Mouse (Mus musculus): ENCODE results near the gene Sfmbt2.

Gene Sfmbt2

DNA sequence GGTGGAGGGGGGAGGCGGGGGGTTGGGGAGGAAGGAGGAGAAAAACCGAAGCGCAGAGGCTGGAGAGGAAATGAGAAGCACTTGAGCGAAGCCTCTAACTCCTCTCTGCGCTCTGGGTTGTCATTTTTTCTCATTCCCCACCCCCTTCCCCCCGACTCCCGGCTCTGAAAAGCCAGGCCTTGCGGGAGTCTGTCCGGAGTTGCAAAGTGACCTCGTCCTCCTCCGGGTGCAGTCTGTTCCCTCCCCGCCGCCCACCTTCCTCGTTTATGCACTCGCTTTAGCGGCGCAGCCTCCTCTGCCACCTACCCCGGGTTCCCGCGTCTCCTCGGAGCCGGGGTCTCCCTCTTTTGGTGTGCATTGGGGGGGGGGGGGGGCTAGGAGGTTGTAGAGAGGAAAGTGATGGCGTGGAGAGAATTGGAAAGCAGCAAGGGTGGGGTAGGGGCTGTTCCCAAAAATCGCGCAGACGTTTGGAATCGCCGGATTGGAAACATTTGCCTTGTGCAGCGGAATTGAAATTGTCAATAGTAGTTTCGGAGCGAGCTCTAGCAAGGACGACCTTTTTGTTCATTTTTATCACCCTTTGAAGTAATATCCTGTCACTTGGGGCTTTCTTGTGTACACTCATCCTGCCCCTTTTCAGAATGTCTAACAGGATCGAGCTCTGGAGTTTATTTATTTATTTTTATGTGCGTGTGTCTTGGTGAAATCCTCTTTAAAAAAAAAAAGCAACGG is 2.6 kb downstream of the Sfmbt2 start:
- no peak for DNase-seq (ENCODE audit: low spot score)

DNA sequence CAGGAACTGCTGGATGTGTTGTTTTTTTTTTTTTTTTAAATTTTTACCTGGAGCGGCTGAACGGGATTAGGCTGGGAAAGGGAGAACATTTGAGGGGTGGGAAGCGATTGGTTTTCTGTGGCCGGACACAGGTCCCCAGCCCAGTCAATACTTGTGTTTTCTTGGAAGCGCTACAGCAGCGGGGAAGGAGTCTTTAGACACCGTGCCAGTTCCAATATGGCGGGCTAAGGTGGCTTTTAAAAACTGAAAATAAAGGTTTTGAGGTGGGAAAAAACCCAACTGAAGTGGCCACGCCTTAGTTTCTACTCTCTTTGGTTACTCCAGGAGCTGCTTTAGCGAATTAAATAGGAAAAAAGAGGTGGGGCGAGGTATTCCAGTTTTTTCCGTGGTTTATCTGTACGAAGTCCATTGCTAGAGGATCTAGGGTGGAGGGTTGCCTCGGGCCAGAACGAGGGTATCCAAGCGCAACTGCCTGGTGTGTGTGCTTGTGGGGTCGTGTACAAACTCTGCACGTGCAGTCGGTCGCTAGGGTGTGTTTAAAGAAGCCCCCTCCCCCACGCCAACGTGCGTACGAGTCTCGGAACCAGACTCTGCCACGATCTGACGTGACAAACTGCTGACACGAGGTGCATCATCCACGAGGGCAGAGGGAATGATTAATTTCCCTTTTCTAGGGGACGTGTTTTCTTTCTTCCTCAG is 3.3 kb downstream of the Sfmbt2 start:
- DNase-seq (ENCODE audit: low spot score) = no peak

DNA sequence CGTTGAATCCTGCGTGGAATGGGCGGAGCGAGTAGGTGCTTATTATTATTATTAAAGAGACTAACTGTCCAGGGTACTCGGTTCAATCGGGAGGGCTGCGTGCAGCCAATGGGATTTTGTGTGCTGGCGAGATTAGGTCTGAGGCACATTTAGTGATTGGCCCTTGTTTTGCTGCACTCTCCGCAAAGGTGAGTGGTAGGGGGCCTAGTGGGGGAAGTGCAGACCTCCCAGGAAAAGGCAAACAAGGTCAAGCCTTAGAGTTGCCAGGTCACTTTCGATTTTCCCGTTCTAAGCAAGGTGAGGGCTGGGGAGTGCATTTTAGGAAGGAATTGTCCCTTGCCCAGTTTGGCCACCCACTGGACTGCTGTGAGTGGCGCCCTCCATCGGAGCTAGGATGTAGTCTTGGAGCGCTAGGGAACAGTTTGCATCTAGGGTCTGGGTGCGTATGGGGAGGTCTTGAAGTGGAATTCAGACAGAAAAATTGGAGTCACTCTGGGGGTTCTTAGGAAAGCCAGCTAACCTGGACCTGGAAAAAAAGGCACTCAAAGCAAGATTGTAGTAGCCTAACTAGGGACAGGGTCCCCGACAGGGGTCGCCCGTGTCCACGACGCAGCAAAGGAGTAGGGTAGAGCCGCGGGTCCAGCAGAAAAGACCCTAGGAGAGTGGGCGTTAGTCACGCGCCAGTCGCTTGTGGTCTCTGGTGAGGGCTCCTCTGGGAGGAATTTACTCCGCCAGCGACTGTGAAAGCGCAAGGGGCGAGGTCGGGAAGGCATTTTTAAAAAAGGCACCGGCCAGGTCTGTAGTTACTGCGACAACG is 4.1 kb downstream of the Sfmbt2 start:
- DNase-seq (ENCODE audit: low spot score) = no peak

DNA sequence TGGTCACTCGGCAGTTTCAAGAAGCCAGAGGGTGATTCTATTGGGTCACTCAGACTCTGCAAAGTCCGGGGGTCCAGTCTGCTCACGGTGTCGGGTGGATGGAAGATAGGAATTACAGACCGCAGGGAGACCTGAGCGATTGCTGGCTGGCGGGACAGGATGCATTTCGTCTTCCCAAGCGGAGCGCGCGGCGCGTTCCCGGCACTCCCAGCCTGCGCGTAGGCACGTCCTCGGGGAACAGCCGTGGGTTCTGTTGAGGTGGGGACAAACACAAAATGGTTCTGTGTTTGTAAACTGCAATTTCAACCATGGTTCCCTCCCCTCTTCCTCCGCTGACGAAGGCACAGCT is 4.7 kb downstream of the Sfmbt2 start:
- DNase-seq (ENCODE audit: low spot score) = no peak

DNA sequence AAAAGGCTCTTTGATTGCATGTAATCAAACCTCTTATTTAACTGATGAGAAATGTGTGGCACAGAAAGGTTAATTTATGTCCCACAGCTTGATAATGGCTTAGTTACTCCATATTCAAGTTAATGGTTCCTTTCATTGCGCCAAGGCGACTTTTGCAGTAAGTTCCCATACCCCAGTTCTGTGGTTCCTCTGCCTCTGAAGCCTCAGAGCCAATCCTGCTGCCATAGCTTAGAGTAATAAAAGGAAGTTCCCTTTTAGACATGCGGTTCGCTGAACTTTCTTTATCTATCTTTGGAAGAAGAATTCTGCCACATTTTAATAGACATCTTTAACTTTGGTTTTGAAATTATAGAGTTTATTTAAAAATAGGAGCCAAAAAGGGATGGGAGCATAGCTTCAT is 19.7 kb downstream of the Sfmbt2 start:
- no peak for DNase-seq (ENCODE audit: low spot score)

DNA sequence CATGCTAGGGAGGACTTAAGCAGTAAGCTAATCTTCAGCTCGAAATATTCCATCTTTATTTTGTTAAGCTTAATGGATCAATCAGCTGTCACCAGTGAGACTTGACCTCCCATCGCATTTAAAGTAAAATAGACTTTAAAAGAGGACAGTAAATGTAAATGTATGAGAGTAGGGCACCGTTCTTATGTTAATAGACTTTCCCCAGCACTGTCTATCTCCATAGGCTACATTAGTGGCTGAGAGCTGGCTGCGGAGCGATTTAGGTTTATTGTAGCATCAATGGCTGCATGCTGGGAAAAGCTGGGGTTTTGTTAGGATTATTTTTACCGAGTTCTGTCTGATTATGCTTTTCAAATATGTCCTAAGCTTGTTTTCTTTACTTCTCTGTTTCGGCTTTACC is 20.5 kb downstream of the Sfmbt2 start:
- no peak for DNase-seq (ENCODE audit: low spot score)

DNA sequence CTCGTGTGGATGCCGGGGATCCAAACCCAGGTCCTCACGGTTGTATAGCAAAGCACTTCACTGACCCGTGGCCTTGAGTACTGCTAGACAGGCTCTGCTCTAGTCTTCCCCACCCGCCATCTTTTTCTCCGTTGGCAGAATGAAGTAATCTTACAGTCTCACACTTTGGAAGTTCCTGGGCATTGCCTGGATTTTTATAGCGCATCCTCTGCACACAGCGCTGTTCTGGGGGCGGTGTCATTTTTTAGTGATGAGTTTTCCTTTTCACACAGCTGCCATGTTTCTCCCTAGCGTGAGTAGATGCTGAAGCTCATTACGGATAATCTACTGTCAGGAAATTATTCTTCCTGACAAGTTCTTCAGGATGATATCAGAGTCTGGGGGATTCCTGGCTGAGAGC is 24.8 kb downstream of the Sfmbt2 start:
- no peak for DNase-seq (ENCODE audit: low spot score)

DNA sequence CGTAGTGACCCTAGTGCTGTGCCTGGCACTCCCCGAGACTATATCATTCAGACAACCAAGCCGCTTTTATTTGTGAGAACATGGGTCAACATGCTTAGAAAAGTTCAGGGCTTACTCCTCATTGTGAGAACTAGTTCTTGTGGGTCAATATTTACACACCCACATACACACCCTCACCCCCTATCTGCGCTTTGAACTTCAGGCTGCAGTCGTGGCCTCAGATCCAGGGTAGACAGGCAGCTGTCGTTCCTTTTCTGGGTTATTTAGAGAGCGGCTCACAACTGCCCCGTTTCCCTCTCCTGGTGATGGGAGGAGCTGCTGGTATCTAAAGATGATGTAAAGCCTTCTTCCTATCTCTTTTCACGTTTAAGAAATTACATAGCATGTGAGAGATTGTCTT is 27.5 kb downstream of the Sfmbt2 start:
- DNase-seq (ENCODE audit: low spot score) = no peak

DNA sequence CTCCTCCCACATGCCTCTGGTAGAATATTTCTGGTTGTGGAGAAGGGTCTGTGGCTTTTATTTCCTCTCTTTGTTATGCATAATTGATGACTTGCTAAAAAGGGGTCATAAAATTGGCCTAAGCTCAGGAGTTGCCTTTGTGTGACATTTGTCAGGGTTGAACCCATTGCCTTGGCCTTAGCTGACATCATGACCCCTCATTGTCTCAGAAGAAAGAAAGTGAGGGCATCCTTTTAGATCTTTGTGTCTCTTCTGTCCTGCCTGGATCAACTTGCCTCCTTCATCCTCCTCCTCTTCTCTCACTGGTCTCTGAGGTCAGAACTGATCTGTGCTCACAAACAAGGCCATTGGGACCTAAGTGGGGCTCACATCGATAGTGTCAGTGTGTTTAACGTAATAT is 35.8 kb downstream of the Sfmbt2 start:
- no peak for DNase-seq (ENCODE audit: low spot score)

DNA sequence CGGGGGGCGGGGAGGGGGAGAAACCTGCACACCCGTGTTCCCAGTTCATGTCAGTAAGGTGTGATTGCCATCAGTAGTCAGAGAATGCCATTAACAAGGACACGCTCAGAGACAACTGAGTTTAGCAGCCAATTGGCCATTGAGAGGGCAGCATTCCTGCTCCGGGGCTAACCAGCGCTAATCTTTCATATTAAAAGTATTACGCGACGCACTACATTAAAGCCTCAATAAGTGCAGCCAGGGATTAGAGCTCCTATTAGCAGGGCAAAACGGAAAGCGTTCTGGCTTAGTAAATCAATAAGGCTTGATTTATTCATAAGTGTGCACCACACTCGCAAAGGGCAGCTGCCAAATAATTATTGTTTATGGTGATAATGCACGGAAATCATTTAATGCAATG is 39.1 kb downstream of the Sfmbt2 start:
- DNase-seq (ENCODE audit: low spot score) = no peak

DNA sequence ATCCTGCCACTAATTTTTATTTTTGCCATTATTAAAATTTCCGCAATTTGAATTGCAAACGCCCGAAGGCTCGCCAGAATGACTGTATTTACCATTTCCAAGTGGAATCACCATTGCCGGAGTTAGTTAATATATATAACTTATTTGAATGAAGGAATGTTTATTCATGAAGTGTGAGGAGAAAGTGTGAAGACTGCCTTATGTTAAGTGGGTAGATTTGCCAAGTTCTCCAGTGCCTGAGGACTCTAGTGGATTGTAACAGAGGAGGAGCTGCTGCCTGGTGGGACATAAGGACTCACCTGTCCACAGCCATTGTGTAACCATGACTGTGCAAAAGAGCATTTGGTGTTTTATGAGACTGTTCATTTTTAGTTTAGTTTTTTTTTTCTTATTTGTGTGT is 39.8 kb downstream of the Sfmbt2 start:
- DNase-seq (ENCODE audit: low spot score) = no peak

DNA sequence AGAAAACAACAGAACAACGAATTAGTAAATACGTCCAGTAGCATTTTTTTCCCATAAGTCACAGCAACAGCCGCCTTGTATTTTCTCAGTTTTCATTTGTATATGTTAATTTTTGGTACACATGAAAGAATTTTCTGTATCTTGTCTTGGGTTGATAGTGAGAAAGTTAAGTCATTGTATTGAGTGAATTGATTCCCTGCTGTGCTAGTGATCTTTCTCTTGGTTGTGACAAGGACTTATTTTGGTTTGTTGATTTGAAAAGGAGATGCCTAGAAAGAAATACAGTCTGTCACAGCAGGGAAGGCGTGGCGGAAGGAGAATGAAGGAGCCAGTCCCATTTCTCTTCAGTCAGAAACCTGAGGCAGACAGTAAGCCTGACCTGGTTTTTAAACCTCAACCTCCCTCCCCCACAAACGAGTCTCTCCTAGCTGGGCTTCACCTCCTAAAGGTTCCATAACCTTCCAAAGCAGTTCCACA is 50.7 kb downstream of the Sfmbt2 start:
- no peak for DNase-seq (ENCODE audit: low spot score)

DNA sequence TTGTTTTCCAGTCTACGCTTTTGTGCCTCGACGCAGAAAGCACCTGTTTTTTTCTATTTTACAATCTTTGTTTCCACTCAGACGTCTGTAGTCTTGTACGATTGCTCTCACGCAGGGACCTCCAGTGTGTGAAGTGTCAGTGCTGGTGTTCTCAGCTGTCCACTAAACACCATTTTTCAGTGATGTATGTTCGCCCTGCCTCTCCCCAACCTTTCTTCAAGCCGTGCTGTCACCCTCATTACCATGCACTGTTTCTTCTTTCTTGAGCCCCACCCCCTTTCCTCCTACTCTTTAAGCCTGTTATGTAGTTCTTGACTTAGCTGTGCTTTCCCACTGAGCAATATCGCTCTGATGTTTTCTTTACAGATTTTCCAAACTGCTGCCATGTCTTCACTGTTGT is 67.0 kb downstream of the Sfmbt2 start:
- DNase-seq (ENCODE audit: low spot score) = no peak

DNA sequence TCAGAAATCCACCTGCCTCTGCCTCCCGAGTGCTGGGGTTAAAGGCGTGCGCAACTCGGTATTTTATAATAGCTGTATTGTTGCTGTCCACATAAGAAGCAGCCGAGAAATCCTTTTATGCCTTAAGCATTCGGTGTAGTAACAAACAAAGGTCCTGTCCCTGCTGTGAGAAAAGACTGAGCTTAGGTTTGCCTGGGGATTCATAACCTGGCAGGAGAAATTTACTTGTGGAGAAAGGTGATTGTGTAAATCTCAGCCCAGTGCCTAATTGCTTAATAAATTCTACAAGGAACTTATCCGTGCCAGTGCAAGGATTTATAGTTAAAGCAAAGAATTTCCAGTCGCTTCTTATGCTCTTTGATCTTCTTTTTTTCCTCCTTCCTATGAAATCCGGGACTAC is 71.5 kb downstream of the Sfmbt2 start:
- DNase-seq (ENCODE audit: low spot score) = no peak

DNA sequence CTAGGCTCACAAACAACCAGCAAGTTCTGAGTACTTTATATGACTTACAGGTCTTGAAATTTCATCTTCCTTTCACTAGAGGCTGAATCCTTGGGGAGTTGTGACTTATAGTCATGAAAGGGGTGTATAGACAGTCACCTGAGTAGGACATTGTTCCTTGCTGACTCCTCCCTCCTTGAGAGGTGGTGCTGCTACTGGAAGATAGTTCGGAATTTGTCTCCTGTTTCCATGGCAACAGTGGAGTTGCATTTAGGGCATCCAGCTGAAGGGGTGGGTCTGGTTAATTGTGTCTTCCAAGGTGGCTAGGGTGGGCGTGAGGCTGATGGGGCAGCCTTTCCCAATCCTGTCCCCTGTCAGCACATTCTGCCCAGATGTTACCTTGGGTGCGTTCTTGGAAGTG is 83.3 kb downstream of the Sfmbt2 start:
- no peak for DNase-seq (ENCODE audit: low spot score)

DNA sequence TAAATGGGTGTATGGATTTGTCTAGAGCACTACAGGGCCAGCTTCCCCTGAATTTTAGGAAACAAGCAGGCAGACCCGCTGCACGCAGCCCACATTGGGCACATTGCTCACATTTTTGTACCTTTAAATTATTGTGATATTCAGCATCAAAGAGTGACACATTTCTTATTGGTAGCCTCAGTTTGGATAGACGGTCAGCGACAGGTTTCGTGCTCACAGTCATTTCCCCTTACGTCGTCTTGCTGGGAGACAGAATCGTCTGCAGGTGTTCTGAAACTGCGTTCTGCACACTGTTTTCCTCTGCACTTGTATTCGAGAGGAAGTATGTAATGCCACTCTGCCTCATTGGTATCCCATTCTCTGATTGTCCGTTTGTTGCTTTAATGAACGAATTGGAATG is 88.0 kb downstream of the Sfmbt2 start:
- DNase-seq (ENCODE audit: low spot score) = no peak

DNA sequence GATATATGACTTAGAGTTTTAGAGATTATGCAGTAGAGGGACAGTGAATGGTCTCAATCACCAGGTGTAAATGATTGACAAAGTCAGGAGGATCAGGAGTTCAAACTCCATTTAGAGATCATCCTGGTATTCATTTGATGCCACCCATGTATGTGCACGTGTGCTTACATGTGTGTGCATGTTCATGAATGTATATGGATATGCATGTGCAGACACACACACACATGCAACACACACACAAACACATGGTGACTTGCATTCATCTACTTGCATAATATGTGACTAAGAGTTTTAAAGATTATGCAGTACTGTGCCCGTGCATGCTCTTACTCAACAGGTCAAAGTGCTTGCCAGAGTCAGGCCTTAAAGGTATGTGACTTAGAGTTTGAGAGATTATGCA is 146.2 kb downstream of the Sfmbt2 start:
- DNase-seq (ENCODE audit: low spot score) = no peak

DNA sequence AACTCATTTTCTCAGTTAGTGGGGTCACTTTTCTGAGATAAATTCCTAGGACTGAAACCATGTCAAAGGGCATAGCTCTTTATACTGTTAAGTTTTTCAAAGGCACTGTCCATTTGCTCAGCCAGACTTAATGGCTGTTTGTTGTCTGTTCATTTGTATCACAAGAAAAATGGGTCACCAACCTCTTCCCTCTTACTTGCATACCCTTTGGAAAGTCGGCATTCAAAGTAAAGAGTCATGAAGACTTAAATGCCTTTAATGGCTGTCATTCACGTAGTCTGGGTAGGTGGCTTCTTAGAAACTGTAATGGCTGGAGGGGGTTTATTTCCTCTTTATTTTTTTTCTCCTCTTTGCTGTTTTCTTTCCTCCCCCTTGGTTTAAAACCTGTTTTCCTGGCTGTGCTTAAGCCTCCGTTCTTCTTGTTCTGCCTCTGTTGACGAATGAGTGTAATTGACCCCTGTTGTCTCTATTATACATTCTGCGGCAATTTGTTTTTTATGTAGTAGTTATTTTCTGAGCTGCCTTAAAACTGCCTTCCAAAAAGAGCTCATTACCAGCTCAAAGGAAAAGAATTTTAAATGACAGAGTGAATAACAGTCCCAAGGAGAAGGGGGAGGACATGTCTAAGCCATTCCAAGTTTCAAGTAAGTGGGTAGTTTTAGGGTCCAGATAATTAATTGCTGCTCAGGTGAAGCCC is 151.6 kb downstream of the Sfmbt2 start:
- no peak for DNase-seq (ENCODE audit: low spot score)

DNA sequence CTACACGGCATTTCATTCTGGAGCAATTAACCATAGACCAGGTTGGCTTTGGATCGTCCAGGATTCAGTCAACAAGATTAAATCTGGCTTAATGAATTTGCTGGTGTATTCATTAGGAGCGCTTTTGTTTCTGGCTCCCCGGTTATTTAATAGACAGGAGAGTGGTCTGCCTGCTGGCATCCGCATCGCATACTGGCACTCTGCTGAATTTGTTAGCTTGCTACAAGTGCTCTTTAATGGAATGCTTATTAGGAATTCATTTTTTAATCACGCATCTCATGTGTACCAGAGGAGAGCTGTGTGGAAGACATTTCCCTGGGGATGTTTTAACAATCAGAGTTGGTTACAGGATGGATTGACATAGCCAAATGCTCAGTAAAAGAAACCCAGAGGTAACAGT is 155.3 kb downstream of the Sfmbt2 start:
- no peak for DNase-seq (ENCODE audit: low spot score)

DNA sequence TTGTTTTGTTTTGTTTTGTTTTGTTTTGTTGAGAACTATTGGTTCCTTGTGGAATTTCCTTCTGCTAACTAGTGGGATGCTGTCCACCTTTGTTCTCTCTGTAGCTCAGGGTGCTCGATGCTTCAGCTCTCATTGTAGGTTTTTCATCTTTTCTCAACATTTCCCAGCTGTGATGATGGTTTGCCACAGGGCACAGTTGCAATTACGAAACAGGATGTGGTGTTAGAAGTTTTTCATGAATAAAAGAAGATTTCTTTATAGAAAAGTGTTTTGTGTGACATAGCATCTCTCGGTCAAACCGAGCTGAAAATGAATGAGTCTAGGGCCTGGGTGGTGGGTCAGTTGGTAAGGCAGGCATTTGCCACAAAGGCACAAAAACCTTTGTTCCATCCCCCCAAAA is 171.5 kb downstream of the Sfmbt2 start:
- DNase-seq (ENCODE audit: low spot score) = no peak

DNA sequence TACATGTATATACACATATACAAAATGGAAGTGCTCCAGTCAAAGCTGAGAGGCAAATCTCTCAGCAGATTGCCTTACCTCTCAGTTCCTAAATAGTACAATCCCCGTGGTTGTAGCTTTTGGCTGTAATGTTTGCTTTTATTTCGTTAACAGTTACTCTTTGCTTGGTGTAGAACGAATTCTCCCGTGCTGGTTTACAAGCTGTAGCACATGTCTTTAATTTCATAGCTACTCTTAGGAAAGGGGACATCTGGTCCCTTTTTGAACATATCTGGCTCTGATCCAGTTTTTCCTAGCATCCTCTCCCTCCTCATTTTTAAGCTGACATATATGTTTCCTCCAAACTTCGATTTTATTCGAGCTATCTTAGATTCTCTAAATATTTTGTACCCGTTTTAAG is 172.1 kb downstream of the Sfmbt2 start:
- no peak for DNase-seq (ENCODE audit: low spot score)

DNA sequence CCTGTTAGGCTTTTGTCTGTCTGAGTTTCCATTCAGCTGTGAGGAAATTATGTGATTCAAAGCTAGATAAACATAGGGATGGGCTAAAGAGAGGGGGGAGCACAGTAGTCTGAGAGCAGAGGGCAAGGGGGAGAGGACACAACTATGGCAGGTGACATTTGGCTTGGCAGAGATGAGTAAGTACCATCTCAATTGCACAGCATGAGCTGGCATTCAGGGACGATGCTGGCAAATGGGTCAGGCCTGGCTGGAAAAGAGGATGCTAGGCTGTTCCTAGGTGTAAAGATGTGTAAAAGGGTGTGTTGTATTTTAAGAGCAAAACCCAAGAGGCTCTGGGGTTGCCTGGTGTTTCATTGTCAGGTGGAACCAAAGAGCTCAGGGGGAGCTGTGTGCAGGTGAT is 188.5 kb downstream of the Sfmbt2 start:
- no peak for DNase-seq (ENCODE audit: low spot score)

DNA sequence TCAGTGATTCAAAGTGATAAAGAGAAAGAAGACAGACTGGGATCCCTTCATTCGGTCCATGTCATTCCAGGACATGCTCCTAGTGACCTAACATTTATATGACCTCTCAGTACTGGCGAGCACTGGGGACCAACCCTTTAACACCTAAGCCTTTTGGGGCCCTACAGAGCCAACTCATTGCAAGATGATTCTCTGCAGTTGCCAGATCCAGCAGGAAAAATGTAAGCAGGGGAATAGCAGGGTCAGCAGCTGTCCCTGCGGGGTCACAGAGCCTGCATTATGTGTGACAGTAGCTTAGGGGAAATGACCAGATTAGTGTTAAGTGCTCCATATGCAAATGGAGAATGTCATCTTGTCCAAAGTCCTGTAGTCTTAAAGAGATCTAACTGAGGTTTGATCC is 195.2 kb downstream of the Sfmbt2 start:
- DNase-seq (ENCODE audit: low spot score) = no peak

Data from spleen, adult 12 weeks (tissue).